In the genomic region with DNA sequence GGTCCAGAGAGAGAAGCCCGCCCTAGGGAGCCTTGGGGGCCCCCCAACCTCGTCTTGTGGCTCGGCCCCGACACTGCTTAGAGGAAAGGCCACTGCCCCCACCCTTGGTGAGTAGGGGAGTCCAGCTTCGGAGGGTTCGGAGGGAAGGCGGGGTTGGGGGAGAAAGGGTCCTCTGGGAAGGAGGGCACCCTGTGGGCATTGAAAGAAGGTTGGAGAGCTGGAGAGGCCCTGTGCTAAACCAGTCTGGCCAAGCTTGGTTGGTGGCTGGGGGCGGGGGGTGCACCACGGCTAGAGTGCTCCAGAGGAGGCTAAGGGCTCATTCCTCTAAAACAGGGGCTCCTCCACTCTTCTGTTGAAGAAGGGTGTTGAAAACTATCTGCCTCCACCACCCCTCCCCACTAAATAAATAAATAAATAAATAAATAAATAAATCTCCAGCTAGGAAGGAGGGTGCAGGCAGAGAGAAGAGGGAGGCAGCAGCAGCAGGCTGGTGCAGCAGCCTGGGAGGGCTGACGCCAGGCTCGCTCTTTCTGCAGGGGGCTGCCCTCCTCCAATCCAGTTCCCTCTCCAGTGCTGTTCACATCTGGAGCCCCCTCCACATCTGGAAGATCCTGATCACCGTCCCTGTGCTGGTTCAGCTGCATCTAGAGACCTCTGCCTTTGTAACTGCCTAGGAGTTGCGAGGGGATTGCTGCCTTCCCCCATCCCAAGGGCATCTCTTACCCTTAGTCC, we compare ENCODE assay signal across 9 mouse cellular contexts. TPM values are rescaled to one million over a fixed set of nuclear protein-coding genes. Genes with fewer than 3 reads are reported as not detected.
DNase-seq lines count a peak whose midpoint lies in the region; ATAC-seq lines count a peak whose summit lies in the region.
"Had no signal": no experiment of that assay in that cellular context is flagged by ENCODE, and none has a peak within 500 bp of the region (broad histone marks: within the 10 kb centered on the region; RNA-seq: fewer than 3 reads in every experiment).

No protein-coding gene starts in this region.

- H3K27ac ChIP-seq in heart, embryonic 13.5 days (replicated peaks): no peak overlapping the region
- H3K27ac ChIP-seq in embryonic facial prominence, embryonic 15.5 days (replicated peaks): 0 out of 2 replicates have a peak overlapping the region, but pooled peaks have one; percentile 11
- peak overlapping the region; percentile 92; the same call in 1 of the 2 replicates for H3K27ac ChIP-seq in limb, embryonic 13.5 days
- H3K27ac ChIP-seq in stomach, embryonic 15.5 days: no peak overlapping the region
- H3K27ac ChIP-seq: macrophage had no signal

- ATAC-seq in heart, embryonic 13.5 days (ENCODE audit: extremely low read depth, insufficient number of reproducible peaks, low FRiP score, low TSS enrichment): no peak
- no peak for ATAC-seq in embryonic facial prominence, embryonic 15.5 days (ENCODE audit: insufficient number of reproducible peaks, low FRiP score, low TSS enrichment, low read depth)
- ATAC-seq in limb, embryonic 13.5 days (ENCODE audit: low FRiP score, low read depth): peak; percentile 48
- ATAC-seq in stomach, embryonic 15.5 days (ENCODE audit: insufficient read depth, low FRiP score, low read depth): peak; percentile 5; the same call in 1 of the 2 replicates
- ATAC-seq in megakaryocyte-erythroid progenitor cell, adult 5-6 weeks (replicated peaks; ENCODE audit: low FRiP score, low TSS enrichment, poor library complexity, severe bottlenecking): no peak

- intact Hi-C loops in heart, postnatal 36 days (cut with DNase I): loop anchor here (5.0 kb wide), 1 partner anchor 117 kb away; a partner anchor contains a TSS

- H3K9me3 ChIP-seq in heart, embryonic 13.5 days: no peaks in the 10 kb centered on the region
- H3K9me3 ChIP-seq in embryonic facial prominence, embryonic 15.5 days (replicated peaks): no peaks in the 10 kb centered on the region
- no peaks in the 10 kb centered on the region for H3K9me3 ChIP-seq in limb, embryonic 13.5 days
- no peaks in the 10 kb centered on the region for H3K9me3 ChIP-seq in stomach, embryonic 15.5 days

- no peak for DNase-seq in heart, postnatal 36 days
- DNase-seq in Muller cell, postnatal 12 days (ENCODE audit: inconsistent ontology term): peak; percentile 42
- DNase-seq in urinary bladder, adult 2 months (ENCODE audit: low spot score): no peak

- peak overlapping the region; percentile 98 for H3K4me2 ChIP-seq in heart, embryonic 13.5 days
- peak overlapping the region; percentile 93 for H3K4me2 ChIP-seq in embryonic facial prominence, embryonic 15.5 days (replicated peaks)
- peak overlapping the region; percentile 97 for H3K4me2 ChIP-seq in limb, embryonic 13.5 days (replicated peaks)
- peak overlapping the region; percentile 96 for H3K4me2 ChIP-seq in stomach, embryonic 15.5 days

- H3K36me3 ChIP-seq in heart, embryonic 13.5 days: no peaks in the 10 kb centered on the region
- no peaks in the 10 kb centered on the region for H3K36me3 ChIP-seq in embryonic facial prominence, embryonic 15.5 days
- peaks cover 9% of the 10 kb centered on the region; the same call in 1 of the 2 replicates for H3K36me3 ChIP-seq in limb, embryonic 13.5 days
- no peaks in the 10 kb centered on the region for H3K36me3 ChIP-seq in stomach, embryonic 15.5 days

- peaks cover 72% of the 10 kb centered on the region for H3K27me3 ChIP-seq in heart, embryonic 13.5 days (replicated peaks)
- H3K27me3 ChIP-seq in embryonic facial prominence, embryonic 15.5 days: peaks cover 16% of the 10 kb centered on the region; the same call in 1 of the 2 replicates
- peaks cover 26% of the 10 kb centered on the region for H3K27me3 ChIP-seq in limb, embryonic 13.5 days
- peaks cover 17% of the 10 kb centered on the region for H3K27me3 ChIP-seq in stomach, embryonic 15.5 days (replicated peaks)

- H3K9ac ChIP-seq in heart, embryonic 13.5 days: peak overlapping the region; percentile 88
- peak overlapping the region; percentile 54 for H3K9ac ChIP-seq in embryonic facial prominence, embryonic 15.5 days
- H3K9ac ChIP-seq in limb, embryonic 13.5 days: peak overlapping the region; percentile 88
- H3K9ac ChIP-seq in stomach, embryonic 15.5 days: peak overlapping the region; percentile 56; the same call in 1 of the 2 replicates

- 1% methylated on average over 13 of the region's 13 CpGs for WGBS in heart, embryonic 13.5 days
- 4% methylated on average over 13 of the region's 13 CpGs for WGBS in embryonic facial prominence, embryonic 15.5 days
- WGBS in limb, embryonic 13.5 days: 1% methylated on average over 13 of the region's 13 CpGs
- 8% methylated on average over 13 of the region's 13 CpGs for WGBS in stomach, embryonic 15.5 days

- peaks cover 22% of the 10 kb centered on the region for H3K4me1 ChIP-seq in heart, embryonic 13.5 days
- H3K4me1 ChIP-seq in embryonic facial prominence, embryonic 15.5 days: peaks cover 32% of the 10 kb centered on the region
- peaks cover 34% of the 10 kb centered on the region for H3K4me1 ChIP-seq in limb, embryonic 13.5 days
- H3K4me1 ChIP-seq in stomach, embryonic 15.5 days: peaks cover 10% of the 10 kb centered on the region

- peak overlapping the region; percentile 72 for H3K4me3 ChIP-seq in heart, embryonic 13.5 days
- peak overlapping the region; percentile 68 for H3K4me3 ChIP-seq in embryonic facial prominence, embryonic 15.5 days (replicated peaks)
- H3K4me3 ChIP-seq in limb, embryonic 13.5 days: peak overlapping the region; percentile 77
- H3K4me3 ChIP-seq in stomach, embryonic 15.5 days (replicated peaks): peak overlapping the region; percentile 65

RNA-seq across cellular contexts. Expression of a gene that starts 0.9 kb away (rescaled TPM):
- polyA plus RNA-seq in heart, embryonic 13.5 days (2015; fragmentation: Nextera tagmentation; extraction: Ambion mirVana): 0.74 and 1.1 TPM in 2 replicates
- total RNA-seq in heart, postnatal 36 days (2021): 10 to 100 TPM; 15.0 to 19.2 TPM
- polyA plus RNA-seq in embryonic facial prominence, embryonic 15.5 days (2015; fragmentation: Nextera tagmentation; extraction: Ambion mirVana): 3.7 and 4.6 TPM in 2 replicates
- polyA plus RNA-seq in limb, embryonic 13.5 days (2015; fragmentation: Nextera tagmentation; extraction: Ambion mirVana): 2.1 and 3.6 TPM in 2 replicates
- 1.2 and 1.5 TPM in 2 replicates for polyA plus RNA-seq in stomach, embryonic 15.5 days (2015; fragmentation: Nextera tagmentation; extraction: Ambion mirVana)
- polyA plus RNA-seq in urinary bladder, adult 2 months (2012; rRNA removed): 4.1 and 4.8 TPM in 2 replicates
- total RNA-seq in megakaryocyte-erythroid progenitor cell, adult 5-6 weeks (2014; fragmentation: Nextera tagmentation): not detected in 2 replicates
- total RNA-seq in megakaryocyte-erythroid progenitor cell, adult 5-6 weeks (2017): not detected in 2 replicates
- polyA plus RNA-seq: macrophage had no signal

Comparison
In these comparisons a context has a peak if more than half of its experiments do, and no peak if none do; other contexts are left out.
1. ATAC-seq: peak in limb, embryonic 13.5 days (single experiment) and stomach, embryonic 15.5 days (single experiment); none in heart, embryonic 13.5 days (single experiment), embryonic facial prominence, embryonic 15.5 days (single experiment) and megakaryocyte-erythroid progenitor cell, adult 5-6 weeks (single experiment).
2. H3K27ac ChIP-seq: peak in embryonic facial prominence, embryonic 15.5 days (single experiment) and limb, embryonic 13.5 days (single experiment); none in heart, embryonic 13.5 days (single experiment) and stomach, embryonic 15.5 days (single experiment).
3. Peak in every context shown above with its lines, with median percentiles within 50 percentile points of each other: H3K4me2 ChIP-seq, H3K4me3 ChIP-seq and H3K9ac ChIP-seq.